Mouse (Mus musculus) liver, postnatal 0 days (tissue): Measurements from ENCODE around the gene Apol7a. TPM values are rescaled to one million over a fixed set of nuclear protein-coding genes. Genes with fewer than 3 reads are reported as not detected.

Experiments used
- ATAC-seq: fragments of 200-750 bp; cut with Nextera tagmentation; 2 replicates; pipeline ENCODE4 v1.8.0; 2017; ENCODE audit warnings: mild to moderate bottlenecking, moderate library complexity
- DNase-seq: peaks from one replicate; pipeline ENCODE4 v3.0.0-alpha.2; 2016
- H3K27ac ChIP-seq: fragments of 300-500 bp; sonication (generic); 2 replicates; pipeline ENCODE4 v1.5.1; 2014; ENCODE audit warnings: antibody characterized with exemption, moderate library complexity, mild to moderate bottlenecking, low read depth
- H3K27me3 ChIP-seq: fragments of 300-500 bp; sonication (generic); 2 replicates; pipeline ENCODE4 v1.6.1; 2014; ENCODE audit warnings: low read length, control low read depth, mixed read lengths; ENCODE audit not compliant: insufficient read depth
- H3K36me3 ChIP-seq: fragments of 300-500 bp; sonication (generic); replicated peaks from 2 replicates; pipeline ENCODE4 v1.6.1; 2014; ENCODE audit warnings: mild to moderate bottlenecking, control low read depth, low read length, moderate library complexity, mixed read lengths; ENCODE audit not compliant: insufficient read depth
- H3K4me1 ChIP-seq: fragments of 300-500 bp; sonication (generic); 2 replicates; pipeline ENCODE4 v1.6.1; 2014; ENCODE audit warnings: antibody characterized with exemption, mild to moderate bottlenecking, control low read depth; ENCODE audit not compliant: insufficient read depth
- H3K4me2 ChIP-seq: fragments of 300-500 bp; sonication (generic); 2 replicates; pipeline ENCODE4 v1.6.1; 2014; ENCODE audit warnings: low read depth, mild to moderate bottlenecking, low read length, moderate library complexity, mixed read lengths
- H3K4me3 ChIP-seq: fragments of 300-500 bp; sonication (generic); 2 replicates; pipeline ENCODE4 v1.5.1; 2014; ENCODE audit warnings: low read depth, low read length
- H3K9ac ChIP-seq: fragments of 300-500 bp; sonication (generic); replicated peaks from 2 replicates; pipeline ENCODE4 v1.6.1; 2014; ENCODE audit warnings: mild to moderate bottlenecking, moderate library complexity
- H3K9me3 ChIP-seq: fragments of 300-500 bp; sonication (generic); 2 replicates; pipeline ENCODE4 v1.6.1; 2016; ENCODE audit warnings: mild to moderate bottlenecking, control low read depth, low read length, mixed read lengths
- CTCF ChIP-seq: sonication (generic); IDR thresholded peaks from 2 replicates; pipeline ENCODE4 v1.5.1; 2016; ENCODE audit warnings: antibody characterized with exemption, low read depth
- EP300 ChIP-seq: IDR thresholded peaks from 2 replicates; pipeline ENCODE4 v1.6.1; 2016; ENCODE audit warnings: antibody characterized with exemption, low read depth, mild to moderate bottlenecking
- WGBS: fragments of 180-500 bp; shearing (Covaris S2); extraction: QIAGEN DNeasy Blood & Tissue Kit; methylation state at CpG from one replicate; pipeline ENCODE4 v1.1.7; 2014; ENCODE audit not compliant: insufficient replicate concordance; 5-methylcytosine and 5-hydroxymethylcytosine counted together
- polyA plus RNA-seq: library from polyadenylated mRNA; unstranded; fragments of >200 nt; fragmentation: Nextera tagmentation; extraction: Ambion mirVana; gene quantifications from 2 replicates; pipeline ENCODE4 v1.2.1, GENCODE M21; 2015

Gene Apol7a
- polyA plus RNA-seq, 1 experiment from 2014 or later, result 17.6 TPM

DNA sequence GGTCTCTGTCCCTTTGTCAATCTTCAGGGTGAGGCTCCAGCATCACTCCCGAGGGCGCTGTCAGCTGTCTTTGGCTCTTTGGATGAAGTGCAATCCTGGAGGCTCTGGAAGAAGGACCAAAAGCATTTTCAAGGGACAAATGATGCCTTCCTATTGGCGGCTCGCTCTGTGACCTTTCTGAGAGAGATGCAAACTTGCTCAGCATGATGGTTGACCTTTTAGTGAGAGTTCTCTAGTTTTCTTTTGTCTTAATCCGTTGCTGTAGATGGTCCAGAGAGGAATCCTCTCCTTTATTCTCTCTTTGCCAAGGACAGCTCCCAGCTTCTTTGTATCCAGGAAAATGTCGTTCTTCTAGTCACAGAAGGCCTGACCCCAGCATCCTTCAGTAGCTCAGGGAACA, 39.8 kb downstream of the Apol7a start:
- DNase-seq (no peak), ATAC-seq (no peak)
- Histone ChIP-seq H3K4me1 (0 out of 2 replicates have a peak, but pooled peaks cover 5% of the 10 kb centered on the region), H3K9ac (no peak overlapping the region), H3K4me2 (peak overlapping the region; percentile 55; the same call in 1 of the 2 replicates), H3K27ac (no peak overlapping the region), H3K27me3 (no peaks in the 10 kb centered on the region), H3K9me3 (no peaks in the 10 kb centered on the region), H3K4me3 (no peak overlapping the region), H3K36me3 (no peaks in the 10 kb centered on the region)
- WGBS, result 42% methylated on average over 6 of the region's 6 CpGs
- TF ChIP-seq CTCF (no peak), EP300 (no peak)

DNA sequence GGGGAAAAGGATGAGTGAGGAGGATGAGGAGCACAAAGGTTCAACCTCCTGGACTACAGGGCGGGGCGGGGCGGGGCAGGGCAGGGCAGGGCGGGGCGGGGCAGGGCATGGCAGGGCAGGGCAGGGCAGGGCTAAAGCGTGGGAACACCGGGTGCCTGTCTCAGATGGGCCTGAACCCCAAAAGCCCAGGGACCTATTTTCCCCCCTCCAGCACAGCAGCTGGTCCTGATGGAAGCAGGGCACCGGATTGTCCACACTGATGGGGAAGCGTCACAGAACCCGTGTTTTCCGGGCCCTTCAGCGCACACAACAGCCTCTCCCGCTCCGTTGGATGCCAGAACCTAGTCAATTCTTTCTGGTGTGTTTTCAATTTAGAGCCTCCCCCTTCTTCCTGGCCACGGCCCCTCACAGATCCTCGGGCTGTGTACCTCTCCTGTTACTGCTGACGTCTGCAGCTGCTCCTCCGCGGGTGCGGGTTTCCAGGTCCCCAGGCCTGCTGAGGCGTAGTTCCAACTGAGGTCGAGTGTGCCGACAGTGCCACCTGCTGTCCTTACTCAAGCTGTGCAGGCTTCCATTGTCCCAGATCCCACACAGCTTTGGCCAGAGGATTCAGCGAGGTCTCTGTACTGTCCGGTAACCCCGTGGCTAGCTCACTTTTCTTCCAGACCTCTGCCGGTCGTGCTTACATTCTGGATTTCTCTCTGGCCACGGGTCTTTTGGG, 40.4 kb downstream of the Apol7a start:
- Histone ChIP-seq H3K27ac (no peak overlapping the region), H3K4me3 (no peak overlapping the region), H3K9me3 (no peaks in the 10 kb centered on the region), H3K36me3 (no peaks in the 10 kb centered on the region), H3K27me3 (no peaks in the 10 kb centered on the region), H3K9ac (no peak overlapping the region), H3K4me1 (0 out of 2 replicates have a peak, but pooled peaks cover 5% of the 10 kb centered on the region), H3K4me2 (peak overlapping the region; percentile 55)
- WGBS, result 13% methylated on average over 27 of the region's 29 CpGs
- DNase-seq (peak; percentile 79), ATAC-seq (peak; percentile 88)
- TF ChIP-seq CTCF, result peak; percentile 91
- TF ChIP-seq EP300, result no peak

DNA sequence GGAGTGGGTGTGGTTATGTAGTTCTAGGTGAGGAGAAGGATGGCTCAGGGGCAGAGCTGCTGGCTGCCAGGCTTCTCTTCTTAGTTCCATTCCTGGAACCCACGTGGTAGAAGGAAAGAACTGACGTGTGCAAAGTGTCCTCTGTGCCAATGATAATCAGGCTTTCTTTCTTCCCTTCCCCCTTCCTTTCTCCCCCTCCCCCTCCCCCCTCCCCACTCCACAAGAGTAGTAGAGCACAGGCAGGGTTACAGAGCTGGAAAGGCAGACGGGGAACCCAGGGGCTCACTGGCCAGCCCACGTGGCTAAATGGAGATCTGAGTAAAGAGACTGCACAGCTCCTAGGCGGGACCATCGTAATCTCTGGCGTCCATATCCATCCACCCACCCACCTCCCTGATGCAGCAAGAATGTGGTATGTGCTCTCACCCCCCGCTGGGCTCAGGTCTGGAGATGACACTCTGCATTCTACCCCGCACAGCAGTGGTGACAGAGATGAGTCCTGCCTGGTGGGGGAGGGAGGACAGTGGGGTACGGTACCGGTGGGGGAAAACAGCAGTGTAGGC, 42.6 kb downstream of the Apol7a start:
- Histone ChIP-seq H3K27ac (no peak overlapping the region), H3K9me3 (no peaks in the 10 kb centered on the region), H3K9ac (no peak overlapping the region), H3K4me1 (0 out of 2 replicates have a peak, but pooled peaks cover 5% of the 10 kb centered on the region), H3K4me3 (no peak overlapping the region), H3K36me3 (no peaks in the 10 kb centered on the region), H3K27me3 (no peaks in the 10 kb centered on the region), H3K4me2 (peak overlapping the region; percentile 19; the same call in 1 of the 2 replicates)
- TF ChIP-seq EP300, result no peak
- TF ChIP-seq CTCF, result no peak
- ATAC-seq (no peak), DNase-seq (no peak)
- 16% methylated on average over 11 of the region's 11 CpGs for WGBS

- 66% methylated on average over 6 of the region's 6 CpGs for WGBS
- ATAC-seq (no peak), DNase-seq (no peak)
- no peak for TF ChIP-seq CTCF
- no peak for TF ChIP-seq EP300
- Histone ChIP-seq H3K4me1 (0 out of 2 replicates have a peak, but pooled peaks cover 5% of the 10 kb centered on the region), H3K27ac (no peak overlapping the region), H3K4me2 (no peak overlapping the region), H3K9ac (no peak overlapping the region), H3K27me3 (no peaks in the 10 kb centered on the region), H3K36me3 (no peaks in the 10 kb centered on the region), H3K9me3 (no peaks in the 10 kb centered on the region), H3K4me3 (no peak overlapping the region)
These were observed 43.9 kb downstream of the Apol7a start for GRCm38 (mm10) chr15:77354848-77355551.

- WGBS, result 51% methylated on average over 4 of the region's 4 CpGs
- Histone ChIP-seq H3K4me1 (0 out of 2 replicates have a peak, but pooled peaks cover 5% of the 10 kb centered on the region), H3K36me3 (no peaks in the 10 kb centered on the region), H3K27ac (no peak overlapping the region), H3K27me3 (no peaks in the 10 kb centered on the region), H3K9ac (no peak overlapping the region), H3K9me3 (no peaks in the 10 kb centered on the region), H3K4me3 (no peak overlapping the region), H3K4me2 (no peak overlapping the region)
- no peak for DNase-seq
- TF ChIP-seq CTCF (no peak), EP300 (no peak)
- ATAC-seq, result no peak
These were observed 44.4 kb downstream of the Apol7a start for GRCm38 (mm10) chr15:77354496-77354847.

DNA sequence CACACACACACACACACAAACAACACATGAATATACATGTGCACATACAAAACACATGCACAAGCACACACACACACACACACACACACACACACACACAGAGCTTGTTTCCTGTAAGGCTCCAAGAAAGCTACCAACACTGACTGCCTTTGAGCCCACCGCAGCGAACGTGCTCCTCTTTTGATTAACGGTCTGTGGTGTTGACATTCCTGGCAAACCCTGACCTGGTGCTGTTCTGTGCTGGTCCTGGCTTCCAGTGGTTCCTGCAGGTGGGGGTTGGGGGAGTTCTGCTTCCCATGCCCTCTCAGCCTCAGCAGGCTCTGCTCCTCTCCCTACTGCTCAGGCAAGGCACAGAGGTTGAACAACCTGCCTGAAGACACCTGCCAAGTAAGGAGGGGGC, 45.1 kb downstream of the Apol7a start:
- H3K4me2 ChIP-seq, result no peak overlapping the region
- no peak overlapping the region for H3K27ac ChIP-seq
- ATAC-seq (no peak), DNase-seq (no peak)
- H3K4me3 ChIP-seq, result no peak overlapping the region
- H3K4me1 ChIP-seq, result 0 out of 2 replicates have a peak, but pooled peaks cover 5% of the 10 kb centered on the region
- no peaks in the 10 kb centered on the region for H3K27me3 ChIP-seq
- WGBS, result 19% methylated on average over 4 of the region's 4 CpGs
- no peak for TF ChIP-seq CTCF
- no peak for TF ChIP-seq EP300
- no peaks in the 10 kb centered on the region for H3K36me3 ChIP-seq
- H3K9ac ChIP-seq, result no peak overlapping the region
- H3K9me3 ChIP-seq, result no peaks in the 10 kb centered on the region
